Mouse (Mus musculus) megakaryocyte-erythroid progenitor cell, adult 5-6 weeks (primary cell): ENCODE data around the gene Ctbp1. TPM values are rescaled to one million over a fixed set of nuclear protein-coding genes. Genes with fewer than 3 reads are reported as not detected.

ENCODE experiments used
- ATAC-seq: replicated peaks from 2 replicates; pipeline ENCODE4 v1.8.0; 2016; ENCODE audit warnings: mild to moderate bottlenecking, inconsistent platforms; ENCODE audit not compliant: severe bottlenecking, poor library complexity, low FRiP score, low TSS enrichment
- total RNA-seq, 2 experiments: library from RNA; stranded (forward) in 1 of 2; stranded (reverse) in 1 of 2; fragments of 200-1000, 215-1000 nt in 1 of 2; fragments of >200 nt in 1 of 2; fragmentation: Nextera tagmentation in 1 of 2; gene quantifications; 2 replicates each; pipeline ENCODE4 v1.2.3; 2014 to 2017

Ctbp1 gene
- total RNA-seq (2014; fragmentation: Nextera tagmentation) (208 and 216 TPM in 2 replicates), total RNA-seq (2017) (136 and 192 TPM in 2 replicates)

DNA sequence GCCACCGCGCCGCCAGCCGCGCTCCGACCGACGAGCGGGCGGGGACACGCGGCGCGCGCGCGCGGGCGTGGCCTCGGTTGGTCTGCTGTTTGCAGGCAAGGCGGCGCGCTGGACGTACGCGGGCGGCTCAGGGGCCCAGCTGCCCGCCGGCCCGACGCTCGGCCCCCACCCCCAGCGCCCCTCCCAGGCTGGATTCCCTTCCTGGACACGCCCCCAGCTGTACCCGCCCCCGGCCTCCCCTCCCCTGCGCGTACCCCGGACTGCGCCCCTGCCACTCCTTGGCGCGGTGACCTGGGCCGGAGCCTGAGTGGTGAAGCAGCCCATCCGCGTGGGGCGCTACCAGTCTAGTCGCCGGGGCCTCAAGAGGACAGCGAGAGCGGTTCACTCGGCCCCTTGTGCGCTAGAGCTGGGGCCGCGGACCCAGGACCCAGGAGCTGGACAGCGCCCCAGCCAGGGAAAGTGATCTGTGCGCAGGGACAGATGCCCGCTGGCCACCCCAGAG is at the start of gene Ctbp1:
TSS of gene Ctbp1 (minus strand) at position 42 of the 502 bp plus-strand sequence.
- ATAC-seq: peak; percentile 55

- ATAC-seq: no peak
Observed at GRCm38 (mm10) chr5:33324491-33324890, 49.7 kb upstream of the Ctbp1 start.

GRCm38 (mm10) chr5:33312192-33312591 is 37.4 kb upstream of the Ctbp1 start:
- no peak for ATAC-seq

DNA sequence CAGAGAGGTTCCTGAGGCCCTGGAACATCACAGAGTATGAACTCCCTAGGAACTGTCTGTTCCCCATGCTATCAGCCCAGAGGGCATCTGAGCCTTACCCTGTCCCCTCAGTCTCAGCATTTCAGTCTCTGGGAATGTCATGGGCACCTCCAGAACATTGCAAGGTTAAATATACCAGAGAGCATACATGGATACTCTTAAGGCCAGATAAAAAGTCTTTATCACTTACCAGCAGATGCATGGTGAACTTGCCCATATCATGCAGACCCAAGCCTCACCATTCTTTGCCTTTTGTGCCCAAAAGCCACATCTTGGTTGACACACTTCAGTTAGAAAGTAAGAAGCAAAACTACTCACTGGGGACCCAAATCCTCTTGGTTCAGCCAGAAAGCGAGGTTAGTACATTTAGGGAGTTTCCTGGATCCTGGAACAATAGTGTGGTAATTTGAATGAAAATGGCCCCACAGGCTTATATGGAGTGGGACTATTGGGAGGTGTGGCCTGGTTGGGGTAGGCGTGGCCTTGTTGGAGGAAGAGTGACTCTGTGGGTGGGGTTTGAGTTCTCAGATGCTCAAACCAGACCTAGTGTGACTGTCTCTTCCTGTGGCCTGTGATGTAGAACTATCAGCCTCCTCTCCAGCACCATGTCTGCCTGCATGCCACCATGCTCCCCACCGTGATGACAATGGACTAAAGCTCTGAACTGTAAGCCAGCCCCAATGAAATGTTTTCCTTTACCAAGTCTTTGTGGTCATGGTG is 36.1 kb upstream of the Ctbp1 start:
- ATAC-seq: peak; percentile 81

- ATAC-seq: no peak
Observed at GRCm38 (mm10) chr5:33301801-33302200, 27.0 kb upstream of the Ctbp1 start.

GRCm38 (mm10) chr5:33297164-33297563 is 22.4 kb upstream of the Ctbp1 start:
- no peak; the same call in 1 of the 2 replicates for ATAC-seq

DNA sequence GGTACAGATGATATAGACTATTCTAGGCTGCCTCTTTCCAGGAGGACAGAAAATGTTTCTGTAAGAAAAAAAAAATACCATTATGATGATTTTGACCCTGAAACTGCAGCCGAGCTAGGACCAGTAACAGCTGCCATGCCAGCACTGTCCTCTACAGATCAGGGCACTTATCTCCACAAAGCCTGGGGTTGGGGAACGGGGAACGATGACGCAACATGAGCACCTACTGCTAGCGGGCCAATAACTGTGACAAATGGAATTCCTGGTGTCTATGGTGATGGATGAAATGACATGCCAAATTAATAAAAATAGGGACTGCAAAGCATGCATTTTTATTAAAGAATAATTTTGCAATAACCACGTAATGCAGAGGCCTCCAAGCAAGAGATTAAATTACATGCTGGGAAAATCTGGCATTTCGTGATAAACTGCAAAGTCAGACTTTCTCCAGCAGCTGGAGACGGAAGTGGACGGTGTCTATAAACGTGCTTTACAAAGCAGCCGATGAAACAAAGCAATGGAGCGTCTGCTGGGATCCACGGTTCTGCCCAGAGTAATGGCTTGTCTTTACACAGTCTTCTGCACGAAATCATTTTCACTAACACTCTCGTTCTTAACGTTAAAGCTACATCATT is 19.1 kb upstream of the Ctbp1 start:
- no peak for ATAC-seq

DNA sequence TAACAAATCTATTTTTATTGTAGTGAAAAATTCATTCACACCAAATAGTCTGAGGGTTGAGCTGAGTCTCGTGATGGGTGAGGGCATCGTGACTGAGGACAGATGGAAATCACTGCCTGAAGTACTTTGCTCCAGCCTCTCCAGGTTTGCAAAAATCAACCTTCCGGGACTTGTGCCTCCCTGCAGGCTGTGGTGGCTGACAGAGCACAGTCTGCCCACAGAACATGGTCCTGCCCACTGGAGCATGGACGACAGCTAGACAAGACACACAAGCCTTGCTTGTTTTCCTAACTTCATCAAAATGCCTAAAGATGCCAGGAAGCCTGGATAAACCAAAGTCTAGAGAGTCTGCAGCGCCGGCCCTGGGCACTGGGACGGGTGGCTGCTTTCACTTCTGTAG is 9.2 kb upstream of the Ctbp1 start:
- no peak for ATAC-seq

DNA sequence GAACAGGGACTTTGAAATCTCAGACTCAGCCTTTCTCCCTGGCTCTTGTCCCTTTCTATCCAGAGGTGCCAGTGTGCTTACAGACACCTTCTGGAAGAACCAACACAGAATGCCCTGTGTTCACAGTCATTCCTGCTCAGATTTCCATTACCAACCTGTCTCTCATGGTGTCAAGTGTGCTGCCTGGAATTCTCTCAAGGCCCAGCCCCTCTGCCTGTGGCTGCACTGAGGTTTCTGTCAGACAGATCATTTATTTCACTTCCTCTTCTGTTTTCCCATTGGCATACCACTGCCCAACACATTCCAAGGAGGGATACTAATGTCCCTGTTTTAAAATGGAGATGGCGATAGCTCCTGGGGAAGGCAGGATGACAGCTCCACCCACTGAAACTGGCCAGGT is 6.6 kb upstream of the Ctbp1 start:
- ATAC-seq: no peak

DNA sequence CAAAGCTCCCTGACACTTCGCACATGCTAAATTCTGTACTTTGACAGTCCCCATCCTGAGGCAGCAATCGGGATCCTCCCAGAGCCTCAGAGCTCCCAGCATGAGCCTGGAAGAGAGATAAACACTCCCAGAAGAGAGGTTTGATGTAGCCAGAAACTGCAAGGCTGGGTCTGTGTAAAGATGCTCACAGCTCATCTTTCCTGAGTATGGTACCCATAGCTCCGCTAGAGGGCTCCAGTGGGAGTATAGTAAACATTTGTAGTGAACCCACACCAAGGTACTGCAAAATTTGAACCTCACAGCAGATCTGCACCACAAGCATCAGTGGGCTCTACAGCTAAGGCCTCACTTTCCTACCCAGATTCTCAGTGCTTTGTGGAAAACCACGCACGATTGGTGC is 4.2 kb upstream of the Ctbp1 start:
- ATAC-seq: no peak

DNA sequence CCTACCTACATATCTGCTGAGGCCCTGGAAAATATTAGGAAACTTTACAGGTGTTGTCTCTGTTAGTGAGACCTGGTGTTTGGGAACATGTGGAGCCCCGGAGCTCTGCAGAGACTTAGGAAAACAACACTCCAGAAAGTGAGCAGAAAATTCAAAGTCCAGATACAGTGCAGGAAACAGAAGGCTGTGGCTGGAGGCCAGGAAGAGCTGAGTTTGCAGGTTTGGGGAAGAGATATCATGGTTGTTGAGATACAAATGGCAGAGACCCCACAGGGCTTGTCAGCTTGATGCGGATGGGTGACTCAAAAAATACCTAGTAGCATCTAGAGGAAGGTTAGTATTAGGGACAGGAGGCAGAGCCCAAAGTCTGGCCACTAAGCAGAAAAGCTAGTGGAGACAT is 2.5 kb upstream of the Ctbp1 start:
- no peak for ATAC-seq

DNA sequence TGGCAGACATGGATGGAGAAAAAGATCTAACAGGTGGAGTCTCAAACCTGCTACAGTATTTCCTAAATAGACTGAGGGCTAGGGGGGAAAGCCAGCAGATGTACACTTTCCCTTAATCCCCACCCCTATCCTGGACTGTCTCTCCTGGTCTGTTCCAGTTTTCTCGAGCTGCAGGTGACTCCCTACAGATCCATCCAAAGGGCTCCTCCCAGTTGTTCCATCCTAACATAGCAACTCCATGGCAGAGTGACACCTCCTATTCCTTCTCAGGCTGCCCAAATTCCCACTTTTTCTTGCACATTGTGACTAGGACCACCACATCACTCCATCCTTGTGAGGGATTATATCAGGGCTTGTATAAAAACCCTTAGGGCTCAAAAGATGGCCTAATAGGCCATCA is 960 bp upstream of the Ctbp1 start:
- no peak for ATAC-seq

- peak; percentile 63 for ATAC-seq
Observed at GRCm38 (mm10) chr5:33274085-33274952, 475 bp downstream of the Ctbp1 start.

DNA sequence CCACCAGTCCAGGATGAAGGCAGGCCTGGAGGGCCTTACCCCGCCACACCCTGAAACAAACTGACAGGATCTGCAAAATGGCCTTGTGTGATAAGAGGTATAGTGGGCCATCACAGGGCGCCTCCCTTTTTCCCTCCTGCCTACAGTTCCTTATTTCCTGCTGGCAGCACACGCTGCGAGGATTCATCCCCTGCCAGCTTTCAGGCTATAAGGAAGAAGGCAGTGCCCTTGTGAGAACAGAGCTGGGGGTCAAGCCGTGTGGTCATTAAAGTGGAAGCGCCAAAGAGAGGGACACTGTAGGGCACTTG is 1.1 kb downstream of the Ctbp1 start:
- ATAC-seq: peak; percentile 79

GRCm38 (mm10) chr5:33272845-33273776 is 1.7 kb downstream of the Ctbp1 start:
- ATAC-seq: no peak

- ATAC-seq: no peak
Observed at GRCm38 (mm10) chr5:33272146-33272545, 2.6 kb downstream of the Ctbp1 start.

- ATAC-seq: peak; percentile 45
Observed at GRCm38 (mm10) chr5:33270568-33270967, 4.2 kb downstream of the Ctbp1 start.

GRCm38 (mm10) chr5:33254416-33254815 is 20.4 kb downstream of the Ctbp1 start:
- ATAC-seq: no peak

DNA sequence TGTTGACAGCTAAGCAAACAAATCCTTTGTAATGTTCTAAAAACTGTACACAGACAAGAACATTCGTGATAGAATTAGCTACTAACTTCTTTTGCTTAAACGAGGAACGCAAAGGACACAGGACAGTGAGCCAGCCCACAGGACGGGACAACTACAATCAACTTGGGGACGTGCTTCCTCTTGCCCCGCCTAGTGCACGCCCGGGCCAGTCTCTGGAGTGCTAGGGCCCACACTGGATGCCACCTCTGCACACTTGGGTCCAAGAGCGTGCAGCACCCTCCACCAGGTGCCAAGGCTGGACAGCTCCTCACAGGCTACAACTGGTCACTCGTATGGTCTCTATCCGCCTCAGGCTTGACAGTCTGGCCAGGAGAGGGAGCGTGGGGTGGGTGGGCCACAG is 26.6 kb downstream of the Ctbp1 start:
- no peak for ATAC-seq
